Mouse (Mus musculus) megakaryocyte, embryonic 14.5 days (primary cell): Measurements from ENCODE around the gene Sos2. TPM values are rescaled to one million over a fixed set of nuclear protein-coding genes. Genes with fewer than 3 reads are reported as not detected.
A peak's percentile ranks its signal among the peaks of the same experiment; 100 is the strongest.
"Not testable (repeated sequence)": the region's sequence is repeated elsewhere in the genome, so short reads cannot be mapped to it uniquely, and the experiment has no call there.

ENCODE experiments used
- H3K27me3 ChIP-seq: replicated peaks from 2 replicates; pipeline ENCODE3; 2012; ENCODE audit warnings: inconsistent platforms
- H3K36me3 ChIP-seq: replicated peaks from 2 replicates; pipeline ENCODE3; 2012; ENCODE audit warnings: low read length, inconsistent platforms, mixed read lengths
- H3K4me1 ChIP-seq: 2 replicates; pipeline ENCODE4 v1.6.1; 2012; ENCODE audit warnings: inconsistent platforms
- H3K4me3 ChIP-seq: replicated peaks from 2 replicates; pipeline ENCODE3; 2012; ENCODE audit warnings: moderate library complexity, mild to moderate bottlenecking, inconsistent platforms
- H3K9me3 ChIP-seq: 2 replicates; pipeline ENCODE4 v1.6.1; 2012; ENCODE audit warnings: inconsistent platforms
- FLI1 ChIP-seq: IDR thresholded peaks from 2 replicates; pipeline ENCODE4 v1.6.1; 2012; ENCODE audit warnings: low read length, inconsistent platforms, mixed read lengths
- GATA1 ChIP-seq: IDR thresholded peaks from 3 replicates; pipeline ENCODE4 v1.6.1; 2012; ENCODE audit warnings: mixed read lengths, low read length, inconsistent platforms, borderline replicate concordance
- polyA plus RNA-seq: library from polyadenylated mRNA; stranded (reverse); fragments of >175 nt; gene quantifications from 2 replicates; pipeline ENCODE4 v1.2.3, GENCODE M21; 2012; ENCODE audit warnings: low replicate concordance; ENCODE audit not compliant: insufficient read depth

Gene Sos2
- polyA plus RNA-seq, 1 experiment: 4.3 TPM

DNA sequence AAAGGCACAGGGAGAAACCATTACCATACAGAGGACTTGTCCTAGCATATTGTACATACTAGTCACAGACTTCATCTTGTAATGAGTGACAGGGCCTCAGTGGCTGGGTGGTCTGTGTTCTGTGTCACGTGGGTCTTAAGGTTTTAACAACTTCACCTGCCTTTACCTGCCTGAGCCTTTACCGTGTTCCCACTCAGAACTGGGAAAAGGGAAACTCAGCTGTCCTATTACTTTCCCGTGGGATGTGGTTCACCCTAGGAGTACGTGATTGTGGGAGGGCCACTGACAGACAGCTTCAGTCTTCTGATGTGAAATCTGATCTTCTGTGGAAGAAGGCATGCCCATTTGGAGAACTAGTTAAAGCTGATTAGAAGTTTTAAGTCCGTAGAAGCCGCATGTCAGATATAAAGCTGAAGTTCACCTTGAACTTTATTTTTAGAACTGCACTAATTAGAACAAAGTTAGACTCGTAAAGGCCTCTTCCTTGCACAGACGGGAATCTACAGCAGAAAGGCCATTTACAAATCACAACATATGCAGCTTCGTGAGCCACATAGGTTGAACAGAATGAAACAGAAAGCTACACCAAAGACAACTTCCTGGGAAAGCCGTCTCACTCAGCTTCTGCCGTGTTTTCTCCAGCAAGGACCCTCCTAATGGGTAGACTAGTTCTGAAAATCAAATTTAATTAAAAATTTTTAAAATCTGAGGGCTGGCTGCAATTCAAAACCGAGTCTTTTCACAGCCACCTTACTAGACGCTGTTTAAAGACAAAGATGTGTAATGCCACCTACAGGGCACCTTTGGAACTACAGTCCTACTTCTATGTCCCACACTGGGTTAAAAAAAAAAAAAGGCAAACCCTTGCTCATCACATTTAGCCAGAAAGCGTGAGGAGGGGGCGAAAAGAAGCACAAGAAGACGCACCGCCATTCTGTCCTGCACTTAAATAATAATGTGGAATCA lies 107.5 kb downstream of the Sos2 start:
- no peak for TF ChIP-seq GATA1
- TF ChIP-seq FLI1: no peak
- peaks cover 44% of the 10 kb centered on the region for H3K36me3 ChIP-seq
- H3K9me3 ChIP-seq: 0 out of 2 replicates have a peak, but pooled peaks cover 3% of the 10 kb centered on the region
- H3K4me1 ChIP-seq: peaks cover 23% of the 10 kb centered on the region
- peak overlapping the region; percentile 88 for H3K4me3 ChIP-seq
- peaks cover 1% of the 10 kb centered on the region for H3K27me3 ChIP-seq

DNA sequence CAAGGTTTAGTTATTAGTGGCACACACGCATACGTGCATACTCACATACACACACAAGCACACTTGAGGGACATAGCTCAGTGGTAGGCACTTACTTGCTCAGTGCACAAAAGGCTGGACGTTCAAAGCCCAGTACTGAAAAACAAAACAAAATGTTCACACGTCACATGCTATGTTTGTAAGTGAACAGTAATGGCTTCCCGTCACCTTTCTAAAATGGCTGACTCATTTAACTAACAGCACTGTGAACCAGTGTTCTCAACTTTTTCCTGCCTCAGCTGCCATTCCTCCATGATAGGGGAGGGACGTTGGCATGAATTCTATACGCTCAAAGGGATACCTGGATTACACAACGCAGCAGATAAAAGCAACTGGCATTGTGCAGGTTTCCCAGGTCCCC lies 108.4 kb downstream of the Sos2 start:
- H3K4me3 ChIP-seq: no peak overlapping the region
- peaks cover 10% of the 10 kb centered on the region for H3K27me3 ChIP-seq
- TF ChIP-seq GATA1: no peak
- no peak for TF ChIP-seq FLI1
- peaks cover 35% of the 10 kb centered on the region for H3K36me3 ChIP-seq
- 0 out of 2 replicates have a peak, but pooled peaks cover 3% of the 10 kb centered on the region for H3K9me3 ChIP-seq
- H3K4me1 ChIP-seq: peaks cover 23% of the 10 kb centered on the region

GRCm38 (mm10) chr12:69569926-69570325 lies 111.7 kb downstream of the Sos2 start:
- TF ChIP-seq FLI1 (no peak), GATA1 (no peak)
- peaks cover 26% of the 10 kb centered on the region for H3K4me1 ChIP-seq
- H3K36me3 ChIP-seq: peaks cover 5% of the 10 kb centered on the region
- no peak overlapping the region for H3K4me3 ChIP-seq
- peaks cover 11% of the 10 kb centered on the region for H3K27me3 ChIP-seq
- 0 out of 2 replicates have a peak, but pooled peaks cover 3% of the 10 kb centered on the region for H3K9me3 ChIP-seq

DNA sequence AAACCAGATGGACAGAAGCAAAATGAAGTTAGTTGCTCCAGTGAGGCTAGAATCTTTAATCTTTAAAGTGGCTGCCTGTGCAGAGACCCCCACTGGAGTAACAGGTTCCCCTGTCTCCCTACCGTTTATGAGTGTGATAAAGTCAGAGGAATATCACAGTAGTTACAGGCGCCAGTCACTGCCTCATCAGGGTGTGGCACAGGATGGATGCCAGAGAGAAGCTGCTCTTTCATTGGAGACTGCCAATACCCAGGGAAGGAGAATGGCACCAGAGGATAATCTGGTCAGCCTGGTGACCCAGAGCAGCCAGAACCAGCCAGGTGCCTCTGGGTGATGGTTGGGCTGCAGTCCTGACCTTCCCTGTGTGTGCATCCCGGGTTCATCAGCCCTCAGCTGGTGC lies 113.4 kb downstream of the Sos2 start:
- H3K36me3 ChIP-seq: peaks cover 5% of the 10 kb centered on the region
- H3K27me3 ChIP-seq: peaks cover 19% of the 10 kb centered on the region
- TF ChIP-seq GATA1 (no peak), FLI1 (no peak)
- peaks cover 10% of the 10 kb centered on the region for H3K4me1 ChIP-seq
- H3K4me3 ChIP-seq: no peak overlapping the region
- 0 out of 2 replicates have a peak, but pooled peaks cover 3% of the 10 kb centered on the region for H3K9me3 ChIP-seq

- H3K4me1 ChIP-seq: not testable (repeated sequence)
- peaks cover 28% of the 10 kb centered on the region for H3K27me3 ChIP-seq
These were observed 120.6 kb downstream of the Sos2 start for GRCm38 (mm10) chr12:69561006-69561405.

DNA sequence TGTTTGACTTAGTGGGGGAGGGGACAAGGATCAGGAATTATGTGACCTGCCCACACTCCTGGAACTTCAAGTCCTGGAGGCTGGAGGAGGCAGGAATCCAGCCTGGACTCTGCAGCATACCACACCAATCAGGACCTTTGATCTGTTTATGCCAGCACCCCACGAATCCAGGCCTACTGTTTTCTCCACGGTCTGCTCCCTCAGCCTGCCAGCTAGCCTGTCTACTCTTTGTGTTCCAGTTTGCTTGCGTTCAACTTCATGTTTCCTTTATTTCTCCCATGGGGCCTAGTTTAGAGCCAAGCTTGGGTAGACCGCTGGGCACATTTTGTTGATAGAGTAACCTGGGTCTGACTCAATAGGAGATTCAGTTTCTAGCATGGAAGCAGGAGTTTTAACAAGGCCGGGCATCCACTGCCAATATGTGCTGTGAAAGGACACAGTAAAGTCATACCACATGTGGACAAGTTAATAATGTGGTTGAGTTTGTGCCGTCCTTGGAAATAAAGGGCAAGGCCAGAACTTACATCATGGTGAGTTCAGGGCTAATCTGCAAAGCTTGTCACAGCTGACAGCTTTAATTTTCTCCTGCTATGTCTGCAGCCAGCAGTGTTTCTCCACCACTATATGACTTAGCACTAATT lies 125.3 kb downstream of the Sos2 start:
- Histone ChIP-seq H3K27me3 (peaks cover 15% of the 10 kb centered on the region), H3K4me3 (no peak overlapping the region), H3K9me3 (peaks cover 29% of the 10 kb centered on the region), H3K36me3 (no peaks in the 10 kb centered on the region), H3K4me1 (no peaks in the 10 kb centered on the region; the same call in none of the 2 replicates)
- TF ChIP-seq GATA1 (no peak), FLI1 (no peak)

More at GRCm38 (mm10) chr12:69561006-69561405, 120.6 kb downstream of the Sos2 start:
- peaks cover 36% of the 10 kb centered on the region for H3K9me3 ChIP-seq
- H3K4me3 ChIP-seq, H3K36me3 ChIP-seq: not testable (repeated sequence)

DNA sequence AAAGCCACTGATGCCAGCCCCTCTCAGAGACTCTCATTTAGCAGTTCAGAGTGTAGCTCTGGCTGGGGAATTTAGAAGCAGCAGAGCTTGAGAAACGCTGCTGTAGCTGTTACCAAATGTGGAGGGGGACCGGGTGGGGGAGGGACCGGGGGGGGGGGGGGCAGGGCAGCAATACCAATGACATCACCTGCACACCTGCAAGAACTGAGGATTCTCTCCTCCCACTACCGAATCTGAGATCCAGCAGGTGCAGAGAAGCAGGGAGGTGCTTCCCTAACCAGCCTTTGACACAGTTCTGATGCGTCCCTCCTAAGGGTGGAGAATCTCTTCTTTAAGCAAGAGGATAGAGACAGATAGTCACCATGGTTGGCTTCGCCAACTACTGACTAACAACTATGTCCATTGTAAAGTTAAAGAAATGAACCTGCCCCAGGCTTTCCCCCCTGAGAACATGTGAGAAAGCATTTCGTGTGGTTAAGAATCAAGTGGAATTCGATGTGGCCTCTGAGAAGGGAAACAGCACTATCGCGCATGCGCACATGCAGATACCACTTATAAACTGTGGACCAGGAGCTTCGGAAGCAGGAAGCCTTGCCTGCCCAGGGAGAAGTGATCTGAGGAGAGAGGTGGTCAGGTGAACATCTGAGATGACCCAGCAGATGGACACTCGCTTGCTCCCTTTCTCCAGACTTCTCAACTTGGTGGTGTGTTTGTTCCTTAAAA lies 136.0 kb downstream of the Sos2 start:
- Histone ChIP-seq H3K4me1 (peaks cover 6% of the 10 kb centered on the region), H3K27me3 (peaks cover 41% of the 10 kb centered on the region), H3K4me3 (no peak overlapping the region), H3K36me3 (no peaks in the 10 kb centered on the region), H3K9me3 (peaks cover 5% of the 10 kb centered on the region)
- TF ChIP-seq GATA1 (no peak), FLI1 (no peak)

- peaks cover 12% of the 10 kb centered on the region for H3K4me1 ChIP-seq
- no peak for TF ChIP-seq FLI1
- no peak for TF ChIP-seq GATA1
- peaks cover 47% of the 10 kb centered on the region for H3K27me3 ChIP-seq
- H3K36me3 ChIP-seq: no peaks in the 10 kb centered on the region
- no peak overlapping the region for H3K4me3 ChIP-seq
- H3K9me3 ChIP-seq: peaks cover 5% of the 10 kb centered on the region
These were observed 136.7 kb downstream of the Sos2 start for GRCm38 (mm10) chr12:69544994-69545393.

DNA sequence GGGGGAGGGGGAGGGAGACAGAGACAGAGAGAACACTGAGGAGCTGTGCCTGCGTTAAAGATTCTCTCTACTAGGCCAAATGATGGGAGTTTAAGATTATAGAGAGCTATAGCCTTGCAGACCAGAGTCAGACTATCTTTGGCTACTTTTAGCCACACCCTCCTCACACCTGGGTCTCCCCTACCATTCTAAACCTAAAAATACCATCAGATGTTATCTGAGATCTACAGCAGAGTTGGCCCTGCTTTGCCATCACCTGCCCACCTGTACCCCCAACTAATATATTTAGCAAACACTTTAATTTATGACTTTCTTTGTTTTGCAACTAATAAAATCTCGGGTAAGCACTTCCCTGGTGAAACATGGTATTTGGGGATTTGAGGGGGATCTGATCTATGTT lies 137.1 kb downstream of the Sos2 start:
- Histone ChIP-seq H3K36me3 (no peaks in the 10 kb centered on the region), H3K4me3 (no peak overlapping the region), H3K27me3 (peaks cover 49% of the 10 kb centered on the region), H3K9me3 (peaks cover 5% of the 10 kb centered on the region), H3K4me1 (peaks cover 16% of the 10 kb centered on the region)
- no peak for TF ChIP-seq FLI1
- no peak for TF ChIP-seq GATA1

DNA sequence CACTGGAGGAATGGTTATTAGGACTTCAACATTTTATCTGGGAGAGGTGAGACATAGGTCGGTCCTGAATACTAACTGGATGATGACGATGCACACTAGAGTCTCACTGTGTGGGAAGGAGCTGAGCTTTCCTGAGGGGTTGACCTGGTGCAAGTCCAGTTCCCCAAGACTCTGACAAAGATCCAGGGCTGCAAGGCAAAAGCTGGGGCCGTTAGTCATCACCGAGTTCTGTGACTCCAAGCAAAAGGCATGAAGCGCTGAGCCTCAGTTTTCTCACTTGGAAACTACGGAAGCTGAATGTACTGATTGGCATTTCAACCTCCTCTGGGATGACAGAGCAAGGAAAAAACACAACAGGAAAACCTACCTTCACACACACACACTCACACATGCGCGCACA lies 139.3 kb downstream of the Sos2 start:
- TF ChIP-seq GATA1: no peak
- TF ChIP-seq FLI1: no peak
- Histone ChIP-seq H3K36me3 (no peaks in the 10 kb centered on the region), H3K4me1 (peaks cover 38% of the 10 kb centered on the region), H3K4me3 (no peak overlapping the region), H3K9me3 (peaks cover 5% of the 10 kb centered on the region), H3K27me3 (peaks cover 49% of the 10 kb centered on the region)
